Mouse (Mus musculus) erythroblast, embryonic 14.5 days (primary cell): ENCODE data around the gene Btg1-ps2. TPM values are rescaled to one million over a fixed set of nuclear protein-coding genes. Genes with fewer than 3 reads are reported as not detected.
"Not testable (repeated sequence)": the region's sequence is repeated elsewhere in the genome, so short reads cannot be mapped to it uniquely, and the experiment has no call there.

ENCODE experiments used
- H3K27me3 ChIP-seq: 2 replicates; pipeline ENCODE4 v1.6.1; 2012; ENCODE audit warnings: inconsistent platforms; ENCODE audit not compliant: control insufficient read depth
- H3K36me3 ChIP-seq: 2 replicates; pipeline ENCODE4 v1.6.1; 2012; ENCODE audit warnings: mild to moderate bottlenecking, inconsistent platforms; ENCODE audit not compliant: control insufficient read depth
- H3K4me1 ChIP-seq: 2 replicates; pipeline ENCODE4 v1.6.1; 2012; ENCODE audit warnings: inconsistent platforms; ENCODE audit not compliant: control insufficient read depth
- H3K4me3 ChIP-seq: replicated peaks from 2 replicates; pipeline ENCODE3; 2012; ENCODE audit warnings: moderate library complexity, mild to moderate bottlenecking, inconsistent platforms
- H3K9me3 ChIP-seq: 2 replicates; pipeline ENCODE4 v1.6.1; 2012; ENCODE audit warnings: low read length, inconsistent platforms, mixed read lengths; ENCODE audit not compliant: control insufficient read depth
- GATA1 ChIP-seq: IDR thresholded peaks from 2 replicates; pipeline ENCODE4 v1.6.1; 2012; ENCODE audit warnings: low read length, inconsistent platforms, mixed read lengths
- TAL1 ChIP-seq: IDR thresholded peaks from 3 replicates; pipeline ENCODE4 v1.6.1; 2012; ENCODE audit warnings: low read length, inconsistent platforms, mixed read lengths
- polyA plus RNA-seq: library from polyadenylated mRNA; stranded (reverse); fragments of >175 nt; gene quantifications from 2 replicates; pipeline ENCODE4 v1.2.3, GENCODE M21; 2012

The Btg1-ps2 gene
- not detected in 2 replicates for polyA plus RNA-seq

GRCm38 (mm10) chrX:38043014-38043413, at the start of gene Btg1-ps2:
TSS of gene Btg1-ps2 (minus strand) at chrX:38043114.
- not testable (repeated sequence) for H3K4me3 ChIP-seq, H3K9me3 ChIP-seq, H3K36me3 ChIP-seq, H3K27me3 ChIP-seq, H3K4me1 ChIP-seq

GRCm38 (mm10) chrX:38085041-38085440, 42.1 kb upstream of the Btg1-ps2 start, which contains the start of gene Rhox11:
TSS of gene Rhox11 (minus strand) at chrX:38085141.
- Histone ChIP-seq H3K4me1 (no peaks in the 10 kb centered on the region), H3K4me3 (no peak within 1 kb of the TSS), H3K9me3 (no peaks in the 10 kb centered on the region), H3K27me3 (no peaks in the 10 kb centered on the region), H3K36me3 (no peaks in the 10 kb centered on the region)
- TF ChIP-seq TAL1 (no peak), GATA1 (no peak)

DNA sequence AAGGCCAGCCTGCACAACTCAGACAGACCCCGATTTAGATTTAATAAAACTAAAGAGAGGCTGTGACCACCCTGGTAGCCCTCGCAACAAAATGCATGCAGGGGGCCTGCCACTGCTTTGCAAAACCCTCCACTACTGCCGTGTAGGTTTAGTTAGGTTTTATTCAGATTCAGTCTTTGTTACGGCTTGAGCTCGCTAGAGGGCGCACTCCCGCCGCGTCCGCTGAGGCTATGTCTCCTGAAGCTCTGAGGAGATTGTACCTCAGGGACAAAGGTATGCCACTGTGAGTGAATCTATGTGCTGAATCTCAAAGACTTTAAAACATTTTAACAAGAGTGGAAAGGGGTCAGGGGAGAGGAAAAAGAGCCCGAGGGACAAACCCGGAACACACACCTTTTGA, 41.3 kb upstream of the Btg1-ps2 start:
- TF ChIP-seq TAL1 (no peak), GATA1 (no peak)
- Histone ChIP-seq H3K4me1 (no peaks in the 10 kb centered on the region), H3K4me3 (no peak overlapping the region), H3K36me3 (no peaks in the 10 kb centered on the region), H3K9me3 (no peaks in the 10 kb centered on the region), H3K27me3 (no peaks in the 10 kb centered on the region)

GRCm38 (mm10) chrX:38066175-38066574, 23.3 kb upstream of the Btg1-ps2 start, which contains the start of gene Rhox10:
TSS of gene Rhox10 (plus strand) at chrX:38066475.
- no peaks in the 10 kb centered on the region for H3K27me3 ChIP-seq
- H3K36me3 ChIP-seq: no peaks in the 10 kb centered on the region
- H3K4me1 ChIP-seq: no peaks in the 10 kb centered on the region
- TF ChIP-seq GATA1 (no peak), TAL1 (no peak)
- H3K9me3 ChIP-seq: peaks cover 6% of the 10 kb centered on the region; the same call in 1 of the 2 replicates
- H3K4me3 ChIP-seq: no peak within 1 kb of the TSS

DNA sequence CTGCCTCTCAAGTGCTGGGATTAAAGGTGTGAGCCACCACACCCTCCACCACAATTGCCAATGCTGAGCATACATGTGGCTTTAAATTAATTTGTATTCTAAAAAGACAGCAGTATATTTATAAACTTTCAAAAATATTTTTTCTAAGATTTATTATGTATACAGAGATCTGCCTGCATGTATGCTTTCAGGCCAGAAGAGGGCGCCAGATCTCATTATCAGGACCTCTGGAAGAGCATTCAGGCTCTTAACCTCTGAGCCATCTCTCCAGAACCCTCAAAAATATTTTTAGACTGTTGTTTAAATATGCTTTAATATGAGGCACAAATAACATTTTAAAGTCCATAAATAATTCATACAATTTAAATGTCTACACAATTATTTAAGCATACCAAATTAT, 18.6 kb upstream of the Btg1-ps2 start:
- Histone ChIP-seq H3K4me1 (no peaks in the 10 kb centered on the region), H3K27me3 (no peaks in the 10 kb centered on the region), H3K9me3 (peaks cover 6% of the 10 kb centered on the region; the same call in 1 of the 2 replicates), H3K36me3 (no peaks in the 10 kb centered on the region), H3K4me3 (no peak overlapping the region)
- TF ChIP-seq GATA1: no peak
- TF ChIP-seq TAL1: no peak

GRCm38 (mm10) chrX:38039666-38040065, 3.2 kb downstream of the Btg1-ps2 start:
- H3K27me3 ChIP-seq: no peaks in the 10 kb centered on the region
- H3K36me3 ChIP-seq: no peaks in the 10 kb centered on the region
- no peaks in the 10 kb centered on the region for H3K4me1 ChIP-seq
- no peaks in the 10 kb centered on the region for H3K9me3 ChIP-seq
- TF ChIP-seq GATA1 (no peak), TAL1 (no peak)
- no peak overlapping the region for H3K4me3 ChIP-seq

- Histone ChIP-seq H3K4me1 (no peaks in the 10 kb centered on the region), H3K9me3 (peaks cover 12% of the 10 kb centered on the region), H3K4me3 (no peak overlapping the region), H3K36me3 (no peaks in the 10 kb centered on the region), H3K27me3 (no peaks in the 10 kb centered on the region)
- TF ChIP-seq TAL1 (no peak), GATA1 (no peak)
These were observed 9.1 kb downstream of the Btg1-ps2 start for GRCm38 (mm10) chrX:38033841-38034240.

- not testable (repeated sequence) for H3K4me3 ChIP-seq, H3K36me3 ChIP-seq, H3K27me3 ChIP-seq, H3K9me3 ChIP-seq, H3K4me1 ChIP-seq
These were observed 24.3 kb downstream of the Btg1-ps2 start, which contains the start of gene Btg1-ps1 for GRCm38 (mm10) chrX:38018597-38018996. TSS of gene Btg1-ps1 (minus strand) at chrX:38018815.

DNA sequence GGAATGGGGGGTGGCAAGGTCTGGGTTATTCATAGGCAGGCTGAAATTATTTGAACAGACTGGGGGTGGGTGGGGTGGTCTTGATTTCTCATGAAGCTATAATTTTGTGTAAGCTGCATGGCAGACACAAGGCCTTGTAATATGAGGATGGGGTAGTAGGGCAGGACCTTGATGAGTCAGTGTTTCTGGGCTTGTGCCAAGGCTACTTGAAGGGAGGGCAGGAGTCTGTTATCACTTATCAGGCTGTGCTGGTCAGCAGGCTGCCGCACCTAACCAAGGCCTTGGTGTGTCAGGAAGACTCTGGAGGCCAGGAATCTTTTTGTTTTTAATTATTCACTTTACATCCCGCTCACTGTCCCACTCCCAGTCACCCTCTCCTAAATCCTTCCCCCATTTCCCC, 34.2 kb downstream of the Btg1-ps2 start:
- Histone ChIP-seq H3K36me3 (no peaks in the 10 kb centered on the region), H3K4me3 (no peak overlapping the region), H3K4me1 (no peaks in the 10 kb centered on the region), H3K27me3 (no peaks in the 10 kb centered on the region), H3K9me3 (no peaks in the 10 kb centered on the region)
- TF ChIP-seq GATA1 (no peak), TAL1 (no peak)

Other genes with a start within 250 kb of the Btg1-ps2 start
- 0.07 TPM in 1 of 2 replicates, not detected in the other for gene Rhox5, start 238.3 kb downstream of the Btg1-ps2 start, polyA plus RNA-seq
- gene Rhox6, start 216.2 kb downstream of the Btg1-ps2 start, polyA plus RNA-seq: not detected in 2 replicates
- not detected in 2 replicates for gene Rhox7a, start 211.4 kb downstream of the Btg1-ps2 start, polyA plus RNA-seq
- not detected in 2 replicates for gene Rhox8, start 164.2 kb downstream of the Btg1-ps2 start, polyA plus RNA-seq
- gene Rhox7b, start 145.9 kb downstream of the Btg1-ps2 start, polyA plus RNA-seq: not detected in 2 replicates
- gene Rhox9, start 141.3 kb downstream of the Btg1-ps2 start, polyA plus RNA-seq: not detected in 2 replicates
- gene Btg1-ps1, start 24.3 kb downstream of the Btg1-ps2 start, polyA plus RNA-seq: not detected in 2 replicates
- gene Rhox10, start 23.4 kb upstream of the Btg1-ps2 start, polyA plus RNA-seq: not detected in 2 replicates
- not detected in 2 replicates for gene Rhox11, start 42.0 kb upstream of the Btg1-ps2 start, polyA plus RNA-seq
- not detected in 2 replicates for gene Rhox12, start 67.8 kb upstream of the Btg1-ps2 start, polyA plus RNA-seq
- gene Rhox13, start 78.1 kb upstream of the Btg1-ps2 start, polyA plus RNA-seq: not detected in 2 replicates
- gene Zbtb33, start 146.7 kb upstream of the Btg1-ps2 start, polyA plus RNA-seq: 0.01 and 0.02 TPM in 2 replicates
- gene Tmem255a, start 209.3 kb upstream of the Btg1-ps2 start, polyA plus RNA-seq: not detected in 2 replicates